Mouse (Mus musculus) mature B cell (primary cell): Measurements from ENCODE around the gene Cfdp1.

Source experiments
- in situ Hi-C: fragments of 300-500 bp; cut with MboI; formaldehyde crosslinking; loops from 2 replicates; pipeline ENCODE4 v1.14.3; 2019

The Cfdp1 gene

DNA sequence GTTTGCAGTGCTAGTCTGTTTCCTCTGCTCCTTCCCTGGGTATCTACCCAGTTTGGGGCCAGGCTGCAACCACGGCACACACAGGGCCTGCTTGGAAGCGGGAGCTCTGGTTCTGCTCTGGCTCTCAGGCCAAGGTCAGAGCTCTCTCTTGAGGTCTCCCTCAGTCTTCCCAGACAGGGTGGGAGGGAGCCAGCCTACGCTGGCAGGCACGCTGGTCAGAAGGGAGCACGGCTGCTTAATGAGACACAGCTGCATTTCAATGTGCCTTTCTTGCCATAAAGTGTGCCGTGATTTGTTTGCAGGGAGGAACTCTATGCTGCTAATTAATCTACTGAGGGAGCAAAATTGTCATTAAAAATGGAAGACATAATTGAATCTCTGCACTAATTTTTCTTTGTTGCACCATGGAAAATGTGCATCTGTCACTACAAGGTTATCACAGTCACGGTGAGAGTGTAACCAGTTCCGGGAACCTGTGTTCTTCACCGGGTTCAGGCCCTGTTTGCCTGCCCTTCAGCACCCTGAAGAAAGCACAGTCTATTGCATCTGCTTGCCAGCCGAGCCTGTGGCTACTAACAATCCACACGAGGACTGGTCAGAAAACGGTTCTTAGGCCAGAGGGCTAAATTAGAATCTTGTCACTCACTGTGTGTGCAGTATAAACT, 84.2 kb downstream of the Cfdp1 start:
- in situ Hi-C loops = no loop called here

DNA sequence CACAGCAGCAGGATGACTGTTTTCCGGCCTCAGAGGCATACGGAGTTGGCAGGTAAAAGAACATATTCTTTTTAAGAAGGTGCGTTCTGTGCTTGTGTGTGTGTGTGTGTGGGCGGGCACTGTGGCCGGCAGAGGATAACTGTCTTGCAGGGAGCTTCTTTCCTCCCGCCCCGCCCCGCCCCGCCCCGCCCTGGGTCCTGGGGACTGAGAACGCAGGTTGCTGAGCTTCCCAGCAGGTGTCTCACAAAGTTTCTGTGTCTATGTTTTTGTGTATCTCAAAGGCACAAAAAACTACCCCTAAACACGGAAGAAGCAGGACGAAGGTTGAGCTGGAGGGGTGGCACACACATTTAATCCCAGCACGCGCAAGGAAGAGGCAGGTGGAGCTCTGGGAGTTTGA, 84.8 kb downstream of the Cfdp1 start:
- in situ Hi-C loops = no loop called here

- in situ Hi-C loops = no loop called here
Observed at GRCm38 (mm10) chr8:111768651-111769050, 85.4 kb downstream of the Cfdp1 start.

DNA sequence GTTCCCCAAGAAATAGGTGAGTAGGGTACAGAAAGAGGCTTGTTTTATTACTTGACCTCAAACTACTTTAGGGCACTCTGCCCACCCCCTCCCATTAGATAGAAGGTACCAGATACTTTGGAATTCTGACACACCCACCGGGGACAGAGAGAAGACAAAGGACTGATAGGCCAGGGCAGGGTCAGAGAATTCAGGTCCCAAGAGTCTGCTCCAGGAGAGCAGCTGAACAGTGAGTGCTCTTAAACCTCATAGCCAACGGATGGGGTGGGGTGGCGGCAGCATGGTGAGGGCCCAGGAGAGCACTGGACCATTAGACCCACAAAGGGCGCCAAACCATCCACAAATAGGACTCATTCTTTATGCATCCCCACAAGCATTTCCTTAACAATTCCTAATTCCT, 88.5 kb downstream of the Cfdp1 start:
- in situ Hi-C loops = no loop called here

DNA sequence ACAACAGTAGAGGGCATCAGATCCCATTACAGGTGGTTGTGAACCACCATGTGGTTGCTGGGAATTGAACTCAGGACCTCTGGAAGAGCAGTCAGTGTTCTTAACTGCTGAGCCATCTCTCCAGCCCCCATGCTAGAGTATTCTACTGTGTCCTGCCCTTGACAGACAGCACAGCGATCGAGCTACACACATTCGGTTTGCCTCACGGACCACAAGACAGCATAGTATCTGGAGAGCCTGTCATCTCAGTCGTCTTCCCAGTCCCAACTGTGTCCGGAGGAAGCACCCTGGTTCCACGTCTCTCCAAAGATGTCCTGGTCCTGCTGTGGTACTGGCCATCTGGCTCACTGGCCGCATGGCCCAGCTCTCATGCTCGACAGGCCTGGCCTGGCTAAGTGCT, 89.0 kb downstream of the Cfdp1 start:
- in situ Hi-C loops = no loop called here

DNA sequence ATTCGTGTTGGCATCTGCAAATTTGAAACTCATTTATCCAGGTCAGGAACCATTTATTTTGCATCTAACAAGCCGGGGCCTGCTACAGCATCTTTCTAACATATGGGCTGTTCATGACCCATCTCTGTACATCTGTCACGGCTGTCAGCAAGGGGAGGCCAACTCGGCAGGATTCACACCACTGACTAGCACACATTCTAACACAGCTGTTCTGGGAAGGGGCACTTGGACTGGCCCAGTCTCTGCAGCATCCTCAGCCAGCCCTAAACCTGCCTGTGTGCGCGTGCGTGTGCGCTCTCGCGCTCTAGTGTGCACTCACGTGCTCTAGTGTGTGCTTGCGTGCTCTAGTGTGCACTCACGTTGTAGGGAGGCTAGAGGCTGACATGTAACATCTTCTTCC, 93.4 kb downstream of the Cfdp1 start:
- in situ Hi-C loops = no loop called here

- in situ Hi-C loops = no loop called here
Observed at GRCm38 (mm10) chr8:111758817-111759216, 95.3 kb downstream of the Cfdp1 start.

GRCm38 (mm10) chr8:111757599-111757998, 96.5 kb downstream of the Cfdp1 start:
- in situ Hi-C loops = no loop called here

DNA sequence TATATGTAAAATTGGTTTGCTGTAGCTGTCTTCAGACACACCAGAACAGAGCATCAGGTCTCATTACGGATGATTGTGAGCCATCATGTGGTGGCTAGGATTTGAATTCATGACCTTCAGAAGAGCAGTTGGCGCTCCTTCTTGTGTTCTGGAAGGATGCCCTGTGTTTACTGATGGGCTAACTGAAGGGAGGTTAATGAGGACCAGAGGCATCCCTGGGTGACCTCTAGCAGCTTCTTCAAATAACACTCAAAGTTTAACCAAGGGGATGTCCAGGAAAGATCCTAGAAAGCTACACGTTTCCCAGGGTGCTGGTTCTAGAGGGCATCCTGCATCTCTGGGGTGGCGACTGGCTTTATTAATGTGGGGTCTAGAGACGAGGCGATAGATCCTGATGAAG, 99.4 kb downstream of the Cfdp1 start:
- in situ Hi-C loops = no loop called here

DNA sequence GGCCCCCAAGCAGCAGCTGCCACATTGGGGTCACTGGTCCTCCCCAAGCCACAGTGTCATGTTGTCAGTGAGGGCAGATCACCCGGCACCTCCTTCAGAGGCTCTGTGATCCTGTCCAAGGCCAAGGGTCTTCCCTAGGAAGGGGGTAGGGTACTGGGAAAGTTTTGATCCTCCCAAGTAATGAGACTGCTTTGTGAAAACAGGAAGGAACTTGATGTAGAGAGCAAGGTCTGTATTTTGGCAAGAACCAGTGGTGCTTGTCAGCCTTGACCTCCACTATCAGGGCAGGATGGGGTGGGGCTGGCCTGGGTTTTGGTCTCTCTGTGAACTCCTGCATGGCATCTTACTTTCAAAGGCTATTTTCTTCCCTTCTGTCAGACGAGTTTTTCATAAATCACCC, 100.0 kb downstream of the Cfdp1 start:
- in situ Hi-C loops = no loop called here

- in situ Hi-C loops = no loop called here
Observed at GRCm38 (mm10) chr8:111748766-111749165, 105.3 kb downstream of the Cfdp1 start.

DNA sequence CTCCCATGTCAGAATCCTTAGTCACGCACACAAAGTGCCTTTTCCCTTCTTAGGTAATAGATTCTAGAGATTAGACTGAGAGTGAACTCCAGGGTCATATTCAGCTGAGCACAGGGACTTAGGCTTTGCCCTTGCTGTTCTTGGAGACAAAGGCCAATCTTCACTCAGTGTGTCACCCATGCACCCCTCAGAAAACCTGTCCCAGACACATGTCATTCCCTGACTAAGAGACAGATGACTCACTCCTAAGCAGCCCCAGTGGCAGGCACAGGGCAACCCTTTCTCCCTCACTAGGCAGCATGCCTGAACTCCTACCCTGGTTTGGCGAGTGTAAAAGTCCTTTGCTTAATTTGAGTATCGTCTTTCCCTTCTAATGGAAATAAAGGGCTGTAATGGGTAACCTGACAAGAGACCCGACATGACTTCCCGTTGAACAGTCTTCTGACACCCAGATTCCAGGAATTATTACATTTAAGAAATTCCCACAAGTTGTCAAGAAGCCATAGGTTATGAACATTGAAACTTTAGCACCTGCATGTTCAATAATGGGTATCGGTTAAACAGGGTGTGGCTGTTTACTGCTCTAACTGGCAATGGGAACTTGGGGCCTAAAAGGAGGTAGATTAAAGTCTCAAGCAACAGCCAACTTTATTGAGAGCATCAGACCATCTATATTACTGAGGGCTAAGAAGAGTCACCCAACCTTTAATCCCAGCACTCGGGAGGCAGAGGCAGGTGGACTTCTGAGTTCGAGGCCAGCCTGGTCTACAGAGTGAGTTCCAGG, 106.0 kb downstream of the Cfdp1 start:
- in situ Hi-C loops = no loop called here

DNA sequence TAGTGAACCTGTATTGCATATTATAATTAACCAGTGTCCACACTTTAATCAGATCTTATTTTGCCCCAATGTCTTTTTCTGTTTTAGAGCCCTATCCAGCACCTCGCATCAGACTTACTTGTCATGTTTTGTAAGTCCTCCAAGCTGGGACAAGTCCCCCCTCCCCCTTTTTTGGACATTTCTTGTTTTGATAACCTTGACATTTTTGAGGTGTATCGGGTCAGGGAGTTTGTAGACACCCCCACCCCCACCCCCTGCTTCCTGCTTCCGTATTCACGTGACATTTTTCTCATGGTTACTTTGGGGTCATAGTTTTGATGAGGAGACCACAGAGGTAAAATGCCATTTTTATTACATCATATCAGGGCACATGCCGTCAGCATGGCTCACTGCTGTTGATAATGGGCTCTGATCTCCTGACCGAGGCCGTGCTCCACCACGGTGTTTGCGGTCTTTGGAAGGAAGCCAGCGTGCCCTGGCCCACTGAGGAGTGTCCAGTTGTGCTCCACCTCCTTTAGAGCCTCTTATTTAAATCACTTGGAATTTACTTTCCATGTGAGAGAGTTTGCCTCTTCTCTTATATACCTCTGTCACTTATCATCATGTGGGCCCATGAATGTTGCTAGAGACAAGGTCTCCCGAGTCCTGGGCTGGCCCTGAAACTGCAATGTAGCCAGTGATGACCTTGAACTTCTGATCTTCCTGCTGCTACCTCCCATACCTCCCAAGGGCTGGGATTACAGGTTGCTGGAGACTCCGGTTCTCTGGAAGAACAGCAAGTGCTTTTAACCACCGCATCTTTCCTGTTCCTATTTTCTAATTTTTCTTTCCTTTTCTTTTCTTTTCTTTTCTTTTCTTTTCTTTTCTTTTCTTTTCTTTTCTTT, 107.3 kb downstream of the Cfdp1 start:
- in situ Hi-C loops = no loop called here

- in situ Hi-C loops = no loop called here
Observed at GRCm38 (mm10) chr8:111745591-111746418, 108.3 kb downstream of the Cfdp1 start.

DNA sequence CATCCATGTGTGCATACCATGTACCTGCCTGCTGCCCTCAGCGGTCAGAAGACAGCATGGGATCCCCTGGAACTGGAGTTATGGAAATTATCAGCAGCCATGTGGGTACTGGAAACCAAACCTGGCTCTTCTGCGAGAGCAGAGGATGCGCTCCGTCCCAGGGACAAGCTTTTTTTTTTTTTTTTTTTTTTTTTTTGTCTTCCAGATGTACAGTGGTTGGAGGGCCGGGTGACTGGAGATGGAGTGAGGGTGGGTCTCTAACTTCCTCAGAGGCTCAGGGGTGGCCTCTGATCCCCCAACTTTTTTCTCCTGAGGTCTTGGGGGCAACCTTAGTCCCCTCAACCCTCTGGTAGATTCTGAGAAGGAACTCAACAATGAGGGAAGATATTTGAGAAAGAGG, 109.0 kb downstream of the Cfdp1 start:
- in situ Hi-C loops = no loop called here

GRCm38 (mm10) chr8:111743792-111744696, 110.0 kb downstream of the Cfdp1 start, which contains the start of gene Bcar1:
TSS of gene Bcar1 (minus strand) at chr8:111743809.
- in situ Hi-C loops = no loop called here

GRCm38 (mm10) chr8:111743101-111743791, 110.8 kb downstream of the Cfdp1 start:
- in situ Hi-C loops = no loop called here

DNA sequence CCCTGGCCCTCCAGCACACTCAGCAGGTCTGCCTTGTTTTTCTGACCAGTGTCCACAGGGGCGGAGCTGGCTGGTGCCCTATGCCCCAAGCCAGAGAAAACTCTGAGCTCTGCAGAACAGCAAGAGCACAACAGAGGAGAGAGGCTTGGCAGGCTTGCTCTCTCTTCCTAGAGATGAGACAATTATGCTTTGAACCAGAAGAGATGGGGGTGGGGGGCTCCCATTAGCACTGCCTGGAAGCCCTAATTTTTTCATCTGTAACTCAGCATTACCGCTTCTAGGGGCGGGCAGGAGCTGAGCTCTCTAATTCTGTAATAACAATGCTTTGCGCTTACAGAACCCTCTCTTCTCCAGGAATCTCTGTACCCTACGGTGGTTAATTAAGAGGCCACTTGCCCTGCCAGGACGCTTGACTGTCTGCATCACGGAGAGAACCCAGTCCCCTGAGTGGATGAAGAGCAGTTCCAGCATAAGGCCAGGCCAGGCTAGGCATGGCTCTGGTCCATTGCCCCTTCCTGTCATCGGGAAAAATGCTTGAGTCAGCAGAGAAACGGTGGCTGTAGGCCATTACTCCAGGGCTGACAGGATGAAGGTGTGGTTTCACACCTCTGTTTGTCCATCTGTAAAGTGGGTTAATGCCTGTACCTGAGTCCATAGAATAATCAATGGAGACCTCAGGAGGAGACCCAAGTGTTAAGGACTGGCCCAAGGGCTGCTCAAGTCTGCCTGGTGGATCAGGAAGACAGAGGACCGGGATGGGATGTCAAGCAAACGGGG, 111.6 kb downstream of the Cfdp1 start:
- in situ Hi-C loops = no loop called here

DNA sequence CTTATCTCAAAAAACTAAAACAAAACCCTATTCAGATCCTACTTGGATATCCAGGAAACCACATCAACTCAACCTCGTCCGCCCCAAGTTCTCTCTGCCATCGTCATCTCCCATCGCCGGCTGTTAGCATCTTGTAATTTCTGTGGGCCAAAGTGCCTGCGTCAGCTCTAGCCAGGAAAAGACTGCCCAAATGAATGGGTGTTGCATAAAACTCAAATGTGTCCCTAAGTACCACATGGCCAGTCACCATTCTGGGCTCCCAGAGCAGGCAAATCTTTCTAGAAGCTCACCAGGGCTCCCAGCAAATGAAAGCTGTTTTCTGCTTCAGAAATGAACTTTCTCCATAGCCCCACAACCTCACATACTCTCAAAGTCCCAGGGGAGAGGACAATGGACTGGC, 112.5 kb downstream of the Cfdp1 start:
- in situ Hi-C loops = no loop called here
